Mouse (Mus musculus): ENCODE results near the gene Hprt. TPM values are rescaled to one million over a fixed set of nuclear protein-coding genes. Genes with fewer than 3 reads are reported as not detected.
A peak's percentile ranks its signal among the peaks of the same experiment; 100 is the strongest.

Gene Hprt
- 143 and 149 TPM in 2 replicates for polyA plus RNA-seq (2015; fragmentation: Nextera tagmentation; extraction: Ambion mirVana)

GRCm38 (mm10) chrX:52987905-52988783 lies at the start of gene Hprt:
Gene Hprt, plus strand, starts transcription at chrX:52988137.
- Histone ChIP-seq H3K4me2 (replicated peaks) (peak within 1 kb of the TSS; percentile 45), H3K9me3 (replicated peaks) (no peaks in the 10 kb centered on the region), H3K36me3 (no peaks in the 10 kb centered on the region), H3K4me1 (no peaks in the 10 kb centered on the region), H3K9ac (peak within 1 kb of the TSS; percentile 62), H3K27ac (replicated peaks) (peak within 1 kb of the TSS; percentile 90), H3K4me3 (replicated peaks) (peak within 1 kb of the TSS; percentile 63), H3K27me3 (no peaks in the 10 kb centered on the region)
- WGBS, result 19% methylated on average over 71 of the region's 72 CpGs
- peak; percentile 96 for ATAC-seq (ENCODE audit: insufficient number of reproducible peaks, low FRiP score, low TSS enrichment, low read depth)

GRCm38 (mm10) chrX:52945509-52945908 lies 42.4 kb upstream of the Hprt start:
- whole genome bisulfite sequencing, result 88% methylated on average over 5 of the region's 5 CpGs
- no peak overlapping the region for H3K9ac ChIP-seq
- ATAC-seq (ENCODE audit: insufficient number of reproducible peaks, low FRiP score, low TSS enrichment, low read depth), result no peak
- H3K27ac ChIP-seq (replicated peaks), result no peak overlapping the region
- H3K9me3 ChIP-seq (replicated peaks), result no peaks in the 10 kb centered on the region
- H3K27me3 ChIP-seq, result no peaks in the 10 kb centered on the region
- peaks cover 10% of the 10 kb centered on the region for H3K36me3 ChIP-seq
- no peak overlapping the region for H3K4me2 ChIP-seq (replicated peaks)
- H3K4me3 ChIP-seq (replicated peaks), result no peak overlapping the region
- no peaks in the 10 kb centered on the region for H3K4me1 ChIP-seq

- WGBS, result 63% methylated on average over 2 of the region's 2 CpGs
These were observed 38.2 kb upstream of the Hprt start for GRCm38 (mm10) chrX:52949713-52950112.

GRCm38 (mm10) chrX:52956942-52957341 lies 31.0 kb upstream of the Hprt start:
- H3K4me2 ChIP-seq (replicated peaks), result no peak overlapping the region
- H3K9ac ChIP-seq, result no peak overlapping the region
- no peaks in the 10 kb centered on the region for H3K36me3 ChIP-seq
- H3K4me3 ChIP-seq (replicated peaks), result no peak overlapping the region
- H3K27ac ChIP-seq (replicated peaks), result no peak overlapping the region
- no peak for ATAC-seq (ENCODE audit: insufficient number of reproducible peaks, low FRiP score, low TSS enrichment, low read depth)
- WGBS, result 86% methylated on average over 4 of the region's 4 CpGs
- H3K9me3 ChIP-seq (replicated peaks), result no peaks in the 10 kb centered on the region
- H3K4me1 ChIP-seq, result no peaks in the 10 kb centered on the region
- no peaks in the 10 kb centered on the region for H3K27me3 ChIP-seq

More at GRCm38 (mm10) chrX:52949713-52950112, 38.2 kb upstream of the Hprt start:
- Histone ChIP-seq H3K4me1 (no peaks in the 10 kb centered on the region), H3K36me3 (peaks cover 4% of the 10 kb centered on the region; the same call in 1 of the 2 replicates), H3K27ac (replicated peaks) (no peak overlapping the region), H3K9ac (no peak overlapping the region), H3K4me2 (replicated peaks) (no peak overlapping the region), H3K4me3 (replicated peaks) (no peak overlapping the region), H3K27me3 (no peaks in the 10 kb centered on the region), H3K9me3 (replicated peaks) (no peaks in the 10 kb centered on the region)
- ATAC-seq (ENCODE audit: insufficient number of reproducible peaks, low FRiP score, low TSS enrichment, low read depth), result no peak

- Histone ChIP-seq H3K4me3 (replicated peaks) (no peak overlapping the region), H3K36me3 (no peaks in the 10 kb centered on the region), H3K9ac (no peak overlapping the region), H3K9me3 (replicated peaks) (no peaks in the 10 kb centered on the region), H3K27me3 (no peaks in the 10 kb centered on the region), H3K27ac (replicated peaks) (no peak overlapping the region), H3K4me1 (no peaks in the 10 kb centered on the region), H3K4me2 (replicated peaks) (no peak overlapping the region)
- no peak for ATAC-seq (ENCODE audit: insufficient number of reproducible peaks, low FRiP score, low TSS enrichment, low read depth)
- 69% methylated on average over 5 of the region's 5 CpGs for WGBS
These were observed 26.3 kb upstream of the Hprt start for GRCm38 (mm10) chrX:52961559-52962110.

- H3K4me1 ChIP-seq, result no peaks in the 10 kb centered on the region
- H3K4me2 ChIP-seq (replicated peaks), result no peak overlapping the region
- 85% methylated on average over 2 of the region's 2 CpGs for WGBS
- no peaks in the 10 kb centered on the region for H3K9me3 ChIP-seq (replicated peaks)
- no peak for ATAC-seq (ENCODE audit: insufficient number of reproducible peaks, low FRiP score, low TSS enrichment, low read depth)
- H3K27me3 ChIP-seq, result no peaks in the 10 kb centered on the region
- H3K9ac ChIP-seq, result no peak overlapping the region
- no peak overlapping the region for H3K27ac ChIP-seq (replicated peaks)
- H3K36me3 ChIP-seq, result no peaks in the 10 kb centered on the region
- no peak overlapping the region for H3K4me3 ChIP-seq (replicated peaks)
These were observed 22.8 kb upstream of the Hprt start for GRCm38 (mm10) chrX:52965149-52965548.

- Histone ChIP-seq H3K27ac (replicated peaks) (no peak overlapping the region), H3K4me1 (no peaks in the 10 kb centered on the region), H3K4me2 (replicated peaks) (no peak overlapping the region), H3K9me3 (replicated peaks) (no peaks in the 10 kb centered on the region), H3K4me3 (replicated peaks) (no peak overlapping the region), H3K36me3 (no peaks in the 10 kb centered on the region), H3K9ac (no peak overlapping the region), H3K27me3 (no peaks in the 10 kb centered on the region)
- ATAC-seq (ENCODE audit: insufficient number of reproducible peaks, low FRiP score, low TSS enrichment, low read depth), result no peak
- WGBS, result 44% methylated on average over 3 of the region's 3 CpGs
These were observed 16.5 kb upstream of the Hprt start for GRCm38 (mm10) chrX:52971211-52972006.

- H3K9ac ChIP-seq, result no peak overlapping the region
- no peaks in the 10 kb centered on the region for H3K36me3 ChIP-seq
- no peak overlapping the region for H3K27ac ChIP-seq (replicated peaks)
- 47% methylated on average over 1 of the region's 1 CpGs for WGBS
- H3K4me1 ChIP-seq, result no peaks in the 10 kb centered on the region
- no peak for ATAC-seq (ENCODE audit: insufficient number of reproducible peaks, low FRiP score, low TSS enrichment, low read depth)
- H3K4me2 ChIP-seq (replicated peaks), result no peak overlapping the region
- no peaks in the 10 kb centered on the region for H3K9me3 ChIP-seq (replicated peaks)
- no peak overlapping the region for H3K4me3 ChIP-seq (replicated peaks)
- H3K27me3 ChIP-seq, result no peaks in the 10 kb centered on the region
These were observed 15.8 kb upstream of the Hprt start for GRCm38 (mm10) chrX:52972129-52972528.

- no peaks in the 10 kb centered on the region for H3K36me3 ChIP-seq
- H3K4me3 ChIP-seq (replicated peaks), result no peak overlapping the region
- no peaks in the 10 kb centered on the region for H3K27me3 ChIP-seq
- no peak for ATAC-seq (ENCODE audit: insufficient number of reproducible peaks, low FRiP score, low TSS enrichment, low read depth)
- H3K27ac ChIP-seq (replicated peaks), result no peak overlapping the region
- WGBS, result 92% methylated on average over 1 of the region's 1 CpGs
- no peaks in the 10 kb centered on the region for H3K4me1 ChIP-seq
- no peaks in the 10 kb centered on the region for H3K9me3 ChIP-seq (replicated peaks)
- H3K4me2 ChIP-seq (replicated peaks), result no peak overlapping the region
- H3K9ac ChIP-seq, result no peak overlapping the region
These were observed 15.3 kb upstream of the Hprt start for GRCm38 (mm10) chrX:52972680-52973079.

GRCm38 (mm10) chrX:52978576-52978975 lies 9.4 kb upstream of the Hprt start:
- H3K9me3 ChIP-seq (replicated peaks), result no peaks in the 10 kb centered on the region
- no peaks in the 10 kb centered on the region for H3K36me3 ChIP-seq
- H3K27me3 ChIP-seq, result no peaks in the 10 kb centered on the region
- 53% methylated on average over 1 of the region's 1 CpGs for WGBS
- H3K4me3 ChIP-seq (replicated peaks), result no peak overlapping the region
- no peak overlapping the region for H3K9ac ChIP-seq
- ATAC-seq (ENCODE audit: insufficient number of reproducible peaks, low FRiP score, low TSS enrichment, low read depth), result no peak
- no peaks in the 10 kb centered on the region for H3K4me1 ChIP-seq
- H3K4me2 ChIP-seq (replicated peaks), result no peak overlapping the region
- H3K27ac ChIP-seq (replicated peaks), result no peak overlapping the region

GRCm38 (mm10) chrX:52981378-52981777 lies 6.6 kb upstream of the Hprt start:
- H3K9me3 ChIP-seq (replicated peaks), result no peaks in the 10 kb centered on the region
- no peak overlapping the region for H3K9ac ChIP-seq
- H3K27me3 ChIP-seq, result no peaks in the 10 kb centered on the region
- H3K4me1 ChIP-seq, result no peaks in the 10 kb centered on the region
- WGBS, result 72% methylated on average over 3 of the region's 3 CpGs
- no peak overlapping the region for H3K4me2 ChIP-seq (replicated peaks)
- ATAC-seq (ENCODE audit: insufficient number of reproducible peaks, low FRiP score, low TSS enrichment, low read depth), result no peak
- H3K4me3 ChIP-seq (replicated peaks), result no peak overlapping the region
- no peaks in the 10 kb centered on the region for H3K36me3 ChIP-seq
- no peak overlapping the region for H3K27ac ChIP-seq (replicated peaks)

Data from embryonic facial prominence, embryonic 15.5 days (tissue).